Mouse (Mus musculus): ENCODE results near the gene Cdk5rap1. TPM values are rescaled to one million over a fixed set of nuclear protein-coding genes. Genes with fewer than 3 reads are reported as not detected.

The Cdk5rap1 gene
- 0.45 TPM in 1 of 2 replicates, not detected in the other for polyA plus RNA-seq (2012; ENCODE audit: insufficient read depth, low replicate concordance)

DNA sequence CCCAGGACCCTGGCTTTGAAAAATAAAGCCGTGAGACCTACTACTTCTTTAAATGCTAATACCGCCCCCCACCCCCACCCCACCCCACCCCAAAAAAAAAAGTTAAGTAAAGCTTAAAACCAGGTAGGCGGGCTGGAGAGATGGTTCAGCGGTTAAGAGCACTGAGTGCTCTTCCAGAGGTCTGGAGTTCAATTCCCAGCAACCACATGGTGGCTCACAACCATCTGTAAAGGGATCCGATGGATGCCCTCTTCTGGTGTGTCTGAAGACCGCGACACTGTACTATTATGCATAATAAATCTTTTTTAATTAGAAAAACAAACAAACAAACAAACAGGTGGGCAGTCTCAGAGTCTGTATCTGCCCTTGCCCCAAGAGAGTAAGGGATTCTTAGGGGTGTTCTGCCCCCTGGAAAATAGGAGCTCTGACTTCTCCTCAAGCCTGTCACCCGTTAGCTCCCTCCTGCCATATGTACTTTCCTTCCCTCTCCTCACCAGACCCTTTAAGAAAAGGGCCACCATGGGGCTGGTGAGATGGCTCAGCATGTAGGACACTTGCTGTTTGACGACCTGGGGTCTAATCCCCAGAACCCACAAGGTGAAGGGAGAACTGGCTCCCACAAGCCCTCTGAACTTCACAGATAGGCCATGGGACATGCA is at the start of gene Cdk5rap1:
TSS of gene Cdk5rap1 (minus strand) at position 169 of the 659 bp plus-strand sequence.
- H3K4me3 ChIP-seq (replicated peaks) = peak within 1 kb of the TSS; percentile 92
- H3K9me3 ChIP-seq = no peaks in the 10 kb centered on the region
- H3K36me3 ChIP-seq (replicated peaks; ENCODE audit: low read length) = peaks cover 28% of the 10 kb centered on the region
- TF ChIP-seq FLI1 (IDR thresholded peaks at IDR 0.05; ENCODE audit: low read length) = no peak
- no peak for TF ChIP-seq GATA1 (IDR thresholded peaks at IDR 0.05; ENCODE audit: borderline replicate concordance, low read length)
- peaks cover 50% of the 10 kb centered on the region for H3K4me1 ChIP-seq
- peaks cover 26% of the 10 kb centered on the region for H3K27me3 ChIP-seq (replicated peaks)

DNA sequence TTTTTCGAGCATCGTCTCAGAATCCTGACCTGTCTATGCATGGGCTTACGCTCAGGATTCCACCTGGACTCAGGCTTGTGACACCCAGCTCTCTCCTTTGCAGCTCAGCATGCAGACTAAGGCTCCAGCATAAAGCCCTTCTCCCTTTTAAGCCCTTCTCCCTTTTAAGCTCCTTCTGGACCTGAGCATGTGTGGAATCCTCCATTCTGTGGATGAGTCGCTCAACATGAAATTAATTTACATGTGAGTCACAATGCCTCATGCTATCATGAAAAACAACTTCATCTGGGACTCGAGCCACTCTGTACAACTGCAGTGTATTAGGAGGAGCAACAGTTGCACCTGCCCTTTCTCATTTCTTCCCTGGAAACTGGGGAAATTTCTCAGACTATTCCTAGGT is 49.4 kb upstream of the Cdk5rap1 start:
- H3K9me3 ChIP-seq = 0 out of 2 replicates have a peak, but pooled peaks cover 4% of the 10 kb centered on the region
- no peak for TF ChIP-seq FLI1 (IDR thresholded peaks at IDR 0.05; ENCODE audit: low read length)
- no peak for TF ChIP-seq GATA1 (IDR thresholded peaks at IDR 0.05; ENCODE audit: borderline replicate concordance, low read length)
- no peak overlapping the region for H3K4me3 ChIP-seq (replicated peaks)

DNA sequence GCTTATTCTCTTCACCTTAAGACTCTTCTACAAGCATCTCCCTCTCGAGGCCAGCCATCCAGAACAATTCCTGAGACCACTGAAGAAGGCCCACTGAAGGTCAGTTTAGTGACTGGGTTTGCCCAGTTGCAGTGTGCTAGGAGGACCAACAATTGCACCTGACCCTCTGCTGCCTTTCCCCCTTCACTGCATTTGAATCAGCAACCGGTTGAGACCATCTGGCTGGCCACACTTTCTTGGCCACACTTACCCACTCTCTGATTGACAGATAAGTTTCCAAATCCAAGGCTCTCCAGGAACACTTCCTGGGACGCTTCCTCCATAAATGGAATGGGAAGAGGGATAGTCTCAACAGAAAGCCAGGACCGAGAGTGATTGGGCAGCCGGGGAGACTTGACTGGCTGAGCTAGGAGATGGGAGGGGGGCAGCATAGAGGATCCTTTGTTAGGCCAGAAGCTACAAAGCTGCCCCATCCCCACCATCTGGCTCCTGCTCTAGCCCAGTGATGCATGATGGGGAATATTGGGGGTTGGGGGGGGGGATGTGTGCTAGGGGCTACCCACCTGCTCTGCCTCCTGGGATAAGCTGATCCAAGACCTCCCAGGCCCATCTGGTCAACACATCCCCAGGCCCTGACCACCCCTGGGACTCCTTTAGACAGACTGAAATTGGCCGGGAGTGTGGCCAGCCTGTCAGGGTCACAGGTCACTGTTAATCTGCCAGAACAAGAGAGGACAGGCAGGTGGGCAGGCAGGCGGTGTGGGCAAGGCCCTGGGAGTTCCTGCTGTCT is 48.3 kb upstream of the Cdk5rap1 start:
- Histone ChIP-seq H3K27me3 (replicated peaks) (peaks cover 15% of the 10 kb centered on the region), H3K4me1 (peaks cover 5% of the 10 kb centered on the region), H3K4me3 (replicated peaks) (no peak overlapping the region), H3K36me3 (replicated peaks; ENCODE audit: low read length) (no peaks in the 10 kb centered on the region), H3K9me3 (0 out of 2 replicates have a peak, but pooled peaks cover 4% of the 10 kb centered on the region)
- TF ChIP-seq FLI1 (IDR thresholded peaks at IDR 0.05; ENCODE audit: low read length) (no peak), GATA1 (IDR thresholded peaks at IDR 0.05; ENCODE audit: borderline replicate concordance, low read length) (no peak)

More for the DNA sequence above, 49.4 kb upstream of the Cdk5rap1 start:
- peaks cover 11% of the 10 kb centered on the region for H3K4me1 ChIP-seq
- peaks cover 17% of the 10 kb centered on the region for H3K27me3 ChIP-seq (replicated peaks)
- no peaks in the 10 kb centered on the region for H3K36me3 ChIP-seq (replicated peaks; ENCODE audit: low read length)

DNA sequence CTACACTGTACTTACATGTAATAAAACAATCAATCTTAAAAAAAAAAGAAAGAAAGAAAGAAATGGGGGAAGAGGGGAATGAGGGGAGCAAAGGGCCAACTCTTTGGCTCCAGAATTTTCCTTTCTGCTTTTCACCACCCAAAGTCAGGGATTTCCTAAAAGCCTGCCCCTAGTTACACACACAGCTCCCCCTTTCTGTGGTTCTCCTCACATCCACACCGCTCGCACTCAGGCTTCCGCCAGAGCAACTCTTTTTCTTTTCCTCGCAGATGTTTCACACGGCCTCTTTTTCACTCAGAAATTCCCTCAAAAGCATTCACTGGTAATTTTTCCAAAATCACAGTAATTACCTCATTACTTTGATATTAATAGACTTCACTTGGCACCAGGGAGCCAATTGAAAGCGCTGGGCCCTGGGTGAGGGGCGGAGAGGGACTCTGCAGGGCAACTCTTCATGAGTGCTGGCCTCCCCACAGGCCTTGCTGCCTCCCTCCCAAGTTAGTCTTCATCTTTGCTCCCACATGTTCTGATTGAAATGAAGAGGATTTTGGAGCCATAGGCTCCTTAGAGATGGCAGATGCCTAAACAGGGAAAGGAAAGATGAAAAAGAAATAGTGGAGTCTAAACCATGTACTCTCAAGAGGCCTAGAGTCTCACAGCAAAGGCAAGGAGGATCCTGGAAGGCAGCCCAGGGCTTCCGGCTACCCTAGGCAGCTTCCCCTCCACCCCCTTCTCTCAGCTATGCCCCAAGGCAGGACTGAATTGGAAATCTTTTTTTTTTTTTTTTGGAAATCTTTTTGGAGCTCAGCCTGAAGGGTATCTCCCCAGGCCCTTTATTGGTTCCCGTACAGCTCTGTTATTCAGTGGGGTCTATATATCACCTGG is 47.1 kb upstream of the Cdk5rap1 start:
- peaks cover 5% of the 10 kb centered on the region for H3K4me1 ChIP-seq
- H3K36me3 ChIP-seq (replicated peaks; ENCODE audit: low read length) = no peaks in the 10 kb centered on the region
- no peaks in the 10 kb centered on the region for H3K9me3 ChIP-seq
- H3K27me3 ChIP-seq (replicated peaks) = peaks cover 15% of the 10 kb centered on the region
- H3K4me3 ChIP-seq (replicated peaks) = no peak overlapping the region
- TF ChIP-seq GATA1 (IDR thresholded peaks at IDR 0.05; ENCODE audit: borderline replicate concordance, low read length) (no peak), FLI1 (IDR thresholded peaks at IDR 0.05; ENCODE audit: low read length) (no peak)

DNA sequence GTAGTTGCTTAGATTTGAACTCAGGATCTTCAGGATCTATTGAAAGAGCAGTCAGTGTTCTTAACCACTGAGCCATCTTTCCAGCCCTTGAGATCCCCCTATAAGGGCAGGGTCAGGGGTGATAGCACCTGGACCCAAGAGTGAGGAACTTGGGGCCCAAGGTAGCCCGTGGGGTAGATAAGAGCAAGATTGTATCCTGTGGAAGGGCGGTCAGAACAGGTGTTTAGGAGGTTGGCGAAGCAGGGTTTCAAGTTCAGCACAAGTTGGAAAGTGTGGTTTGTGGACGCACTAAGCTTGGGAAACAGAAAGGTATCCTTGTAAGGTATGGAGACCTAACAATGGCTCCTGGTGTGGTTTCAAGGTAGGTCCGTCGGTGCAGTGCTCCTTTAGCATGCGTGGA is 45.2 kb upstream of the Cdk5rap1 start:
- TF ChIP-seq FLI1 (IDR thresholded peaks at IDR 0.05; ENCODE audit: low read length) = no peak
- Histone ChIP-seq H3K4me3 (replicated peaks) (no peak overlapping the region), H3K4me1 (peaks cover 5% of the 10 kb centered on the region), H3K27me3 (replicated peaks) (peaks cover 15% of the 10 kb centered on the region), H3K9me3 (no peaks in the 10 kb centered on the region), H3K36me3 (replicated peaks; ENCODE audit: low read length) (no peaks in the 10 kb centered on the region)

DNA sequence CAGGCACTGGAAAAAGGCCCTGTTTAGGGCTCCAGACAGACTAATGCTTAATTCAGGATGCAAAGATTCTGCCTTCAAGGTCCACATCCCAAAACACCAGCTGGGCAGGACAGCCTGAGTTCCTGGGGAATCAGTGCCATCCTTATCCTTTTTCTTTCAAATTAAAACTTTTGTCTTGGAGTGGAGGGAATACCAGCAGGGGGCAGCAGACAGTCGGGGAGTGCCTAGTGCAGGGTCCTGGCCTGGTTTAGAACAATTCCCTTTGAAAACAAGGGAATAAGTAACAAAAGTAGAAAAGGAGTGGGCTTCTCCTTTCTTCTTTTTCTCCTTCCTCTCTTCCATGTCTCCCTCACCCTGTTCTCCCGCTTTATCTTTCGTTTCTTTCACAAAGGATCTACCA is 44.3 kb upstream of the Cdk5rap1 start:
- H3K4me1 ChIP-seq = peaks cover 5% of the 10 kb centered on the region
- H3K4me3 ChIP-seq (replicated peaks) = no peak overlapping the region
- no peaks in the 10 kb centered on the region for H3K9me3 ChIP-seq
- TF ChIP-seq GATA1 (IDR thresholded peaks at IDR 0.05; ENCODE audit: borderline replicate concordance, low read length) = no peak
- TF ChIP-seq FLI1 (IDR thresholded peaks at IDR 0.05; ENCODE audit: low read length) = no peak
- peaks cover 10% of the 10 kb centered on the region for H3K27me3 ChIP-seq (replicated peaks)
- no peaks in the 10 kb centered on the region for H3K36me3 ChIP-seq (replicated peaks; ENCODE audit: low read length)

DNA sequence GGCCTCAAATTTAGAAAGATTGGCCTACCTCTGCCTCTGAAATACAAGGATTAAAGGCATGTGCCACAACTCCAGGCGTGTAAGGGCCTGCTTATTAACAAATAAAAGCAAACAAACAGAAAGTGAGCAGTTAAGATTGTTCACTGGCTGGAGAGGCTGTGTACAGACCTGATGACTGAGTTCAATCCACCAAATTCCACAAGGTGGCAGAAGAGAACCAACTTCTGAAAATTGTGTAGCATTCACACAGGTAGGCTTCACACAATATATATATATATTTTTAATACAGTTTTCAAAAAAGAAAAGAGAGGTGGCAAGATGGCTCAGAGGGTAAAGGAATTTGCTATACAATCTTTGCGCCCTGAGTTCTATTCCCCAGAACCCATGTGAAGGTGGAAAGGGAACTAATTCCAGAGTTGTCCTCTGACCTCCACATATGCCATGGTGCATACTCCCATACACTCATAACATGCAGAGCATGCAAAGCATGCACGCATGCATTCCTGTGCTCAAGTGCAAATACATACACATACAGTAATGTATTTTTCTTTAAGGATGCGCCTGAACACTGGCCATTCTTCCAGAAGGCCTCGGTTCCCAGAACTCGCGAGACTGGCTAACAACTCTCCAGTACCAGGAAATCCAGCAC is 39.3 kb upstream of the Cdk5rap1 start:
- Histone ChIP-seq H3K9me3 (0 out of 2 replicates have a peak, but pooled peaks cover 2% of the 10 kb centered on the region), H3K4me3 (replicated peaks) (no peak overlapping the region), H3K27me3 (replicated peaks) (peaks cover 28% of the 10 kb centered on the region), H3K4me1 (peaks cover 24% of the 10 kb centered on the region), H3K36me3 (replicated peaks; ENCODE audit: low read length) (no peaks in the 10 kb centered on the region)
- TF ChIP-seq GATA1 (IDR thresholded peaks at IDR 0.05; ENCODE audit: borderline replicate concordance, low read length) (no peak), FLI1 (IDR thresholded peaks at IDR 0.05; ENCODE audit: low read length) (no peak)

DNA sequence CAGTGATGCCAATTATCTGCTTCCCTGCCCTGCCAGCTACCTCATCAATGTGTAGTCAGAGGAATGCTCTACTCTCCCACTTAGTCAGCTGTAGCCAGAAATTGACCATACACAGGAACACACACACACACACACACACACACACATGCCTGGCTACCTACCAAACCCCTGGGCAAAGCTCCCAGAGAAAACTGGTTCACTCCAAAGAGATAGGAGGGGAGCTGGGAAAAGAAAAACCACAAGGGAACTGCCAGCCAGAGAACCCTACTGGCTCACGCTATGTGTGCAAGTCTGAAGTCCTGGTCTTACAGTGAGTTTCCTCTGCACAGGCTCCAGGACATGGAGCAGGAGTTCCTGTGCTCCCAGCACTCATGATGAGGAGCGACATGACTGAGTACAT is 37.5 kb upstream of the Cdk5rap1 start:
- TF ChIP-seq GATA1 (IDR thresholded peaks at IDR 0.05; ENCODE audit: borderline replicate concordance, low read length) (no peak), FLI1 (IDR thresholded peaks at IDR 0.05; ENCODE audit: low read length) (no peak)
- Histone ChIP-seq H3K27me3 (replicated peaks) (peaks cover 44% of the 10 kb centered on the region), H3K9me3 (0 out of 2 replicates have a peak, but pooled peaks cover 5% of the 10 kb centered on the region)

More for the DNA sequence above, 37.5 kb upstream of the Cdk5rap1 start:
- Histone ChIP-seq H3K4me1 (peaks cover 27% of the 10 kb centered on the region), H3K36me3 (replicated peaks; ENCODE audit: low read length) (no peaks in the 10 kb centered on the region), H3K4me3 (replicated peaks) (peak overlapping the region; percentile 57)

Measured in megakaryocyte, embryonic 14.5 days (primary cell).